Mouse (Mus musculus): ENCODE data around the gene Arl3. TPM values are rescaled to one million over a fixed set of nuclear protein-coding genes. Genes with fewer than 3 reads are reported as not detected.
A peak's percentile ranks its signal among the peaks of the same experiment; 100 is the strongest.

The Arl3 gene
- polyA plus RNA-seq, 1 experiment from 2014 or later = 152 TPM

DNA sequence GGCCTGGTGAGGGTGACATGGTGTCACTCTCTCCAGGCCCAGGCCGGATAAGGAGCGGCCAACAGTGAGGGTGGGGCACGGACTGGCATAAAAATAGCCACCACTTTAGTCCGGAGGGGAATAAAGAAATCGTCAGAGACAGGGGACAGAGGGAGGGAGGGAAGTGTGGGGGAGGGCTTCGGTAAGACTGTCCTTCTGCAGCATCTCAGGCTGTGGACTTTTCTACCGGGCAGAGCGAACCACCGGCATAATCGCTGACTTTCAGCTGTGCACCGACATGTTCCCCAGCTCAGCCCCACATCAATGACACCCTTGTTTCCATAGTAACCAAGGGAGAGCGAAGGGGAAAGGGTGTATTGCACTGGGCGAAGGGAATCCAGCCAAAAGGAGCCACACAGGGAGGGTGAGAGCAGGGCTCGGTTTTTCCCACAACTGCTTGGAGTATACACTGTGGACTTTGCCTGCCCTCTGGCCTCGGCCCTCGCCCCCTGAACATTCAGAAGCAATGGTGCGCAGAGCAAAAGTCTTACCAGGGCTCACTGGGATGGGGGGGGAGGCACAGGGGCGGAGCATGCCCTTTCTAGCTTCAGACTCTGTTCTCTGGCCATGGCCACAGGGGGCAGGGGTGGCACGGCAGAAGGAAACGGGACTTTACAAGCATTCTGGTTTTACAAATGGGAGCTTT, 44.3 kb downstream of the Arl3 start:
- peak; percentile 71 for ATAC-seq (replicated peaks; ENCODE audit: low FRiP score)
- Histone ChIP-seq H3K9me3 (ENCODE audit: control insufficient read depth, low read length) (no peaks in the 10 kb centered on the region), H3K27ac (ENCODE audit: low read depth, low read length) (peak overlapping the region; percentile 89), H3K4me3 (ENCODE audit: low read depth, low read length) (peak overlapping the region; percentile 16; the same call in 1 of the 2 replicates), H3K4me1 (replicated peaks; ENCODE audit: control insufficient read depth, insufficient read depth, low read length) (peaks cover 78% of the 10 kb centered on the region), H3K9ac (ENCODE audit: low read length) (peak overlapping the region; percentile 57), H3K4me2 (ENCODE audit: low read depth, low read length, severe bottlenecking) (peak overlapping the region; percentile 46), H3K27me3 (ENCODE audit: control insufficient read depth, insufficient read depth, low read length) (no peaks in the 10 kb centered on the region), H3K36me3 (ENCODE audit: control insufficient read depth, insufficient read depth, low read length) (no peaks in the 10 kb centered on the region)
- under 1% methylated on average over 20 of the region's 20 CpGs for WGBS
- DNase-seq (ENCODE audit: low spot score) = peak; percentile 72

DNA sequence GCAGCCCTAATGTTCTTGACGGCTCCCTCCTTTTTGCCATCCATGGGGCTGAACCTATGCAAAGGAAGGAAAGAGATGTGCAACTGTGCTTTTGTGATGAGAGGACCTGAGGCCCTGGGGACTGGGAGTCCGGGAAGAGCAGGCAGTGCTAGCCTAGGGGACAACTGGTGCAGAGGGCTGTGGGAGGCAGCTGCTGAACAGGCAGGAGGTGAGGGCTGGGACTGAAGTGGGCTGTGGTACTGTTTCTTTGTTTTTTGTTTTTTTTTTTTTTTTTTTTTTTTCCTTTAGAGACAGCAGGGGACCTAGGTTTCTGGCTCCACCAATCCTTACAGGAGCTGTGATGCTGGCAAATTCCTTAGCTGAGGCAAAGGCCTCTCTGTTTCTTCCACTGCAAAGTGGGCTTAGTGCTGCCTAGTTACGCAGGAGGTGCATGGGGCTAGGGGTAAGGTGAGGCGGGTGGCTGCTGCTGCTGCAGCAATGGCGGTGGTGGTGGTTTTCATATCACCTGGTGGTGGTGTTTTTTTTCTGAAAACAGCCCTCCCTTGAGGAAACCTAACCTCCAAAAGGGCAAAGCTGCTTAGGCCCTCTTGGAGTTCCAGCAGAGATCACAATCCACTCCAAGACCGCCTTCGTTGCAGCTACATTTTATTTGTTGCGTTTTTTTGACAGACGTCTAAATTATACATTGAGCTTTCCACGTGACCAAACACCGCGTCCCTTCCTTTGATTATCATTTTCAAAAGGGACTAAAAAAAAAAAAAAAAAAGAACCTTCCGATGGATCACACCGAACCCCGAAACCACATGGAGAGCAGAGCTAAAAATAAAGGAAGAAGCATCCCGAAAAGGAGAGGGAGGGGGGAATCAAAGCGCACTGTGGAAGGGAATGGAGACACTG, 45.1 kb downstream of the Arl3 start:
- 9% methylated on average over 17 of the region's 17 CpGs for WGBS
- no peaks in the 10 kb centered on the region for H3K9me3 ChIP-seq (ENCODE audit: control insufficient read depth, low read length)
- H3K36me3 ChIP-seq (ENCODE audit: control insufficient read depth, insufficient read depth, low read length) = no peaks in the 10 kb centered on the region
- no peak for DNase-seq (ENCODE audit: low spot score)
- peak overlapping the region; percentile 46 for H3K4me2 ChIP-seq (ENCODE audit: low read depth, low read length, severe bottlenecking)
- peaks cover 78% of the 10 kb centered on the region for H3K4me1 ChIP-seq (replicated peaks; ENCODE audit: control insufficient read depth, insufficient read depth, low read length)
- no peak for ATAC-seq (replicated peaks; ENCODE audit: low FRiP score)
- no peaks in the 10 kb centered on the region for H3K27me3 ChIP-seq (ENCODE audit: control insufficient read depth, insufficient read depth, low read length)
- peak overlapping the region; percentile 89 for H3K27ac ChIP-seq (ENCODE audit: low read depth, low read length)
- peak overlapping the region; percentile 16; the same call in 1 of the 2 replicates for H3K4me3 ChIP-seq (ENCODE audit: low read depth, low read length)
- H3K9ac ChIP-seq (ENCODE audit: low read length) = peak overlapping the region; percentile 57

GRCm38 (mm10) chr19:46525691-46526631, 47.0 kb downstream of the Arl3 start:
- Histone ChIP-seq H3K4me2 (ENCODE audit: low read depth, low read length, severe bottlenecking) (0 out of 2 replicates have a peak overlapping the region, but pooled peaks have one; percentile 8), H3K27me3 (ENCODE audit: control insufficient read depth, insufficient read depth, low read length) (no peaks in the 10 kb centered on the region), H3K9me3 (ENCODE audit: control insufficient read depth, low read length) (no peaks in the 10 kb centered on the region), H3K27ac (ENCODE audit: low read depth, low read length) (peak overlapping the region; percentile 6; the same call in 1 of the 2 replicates), H3K9ac (ENCODE audit: low read length) (no peak overlapping the region; the same call in 1 of the 2 replicates), H3K36me3 (ENCODE audit: control insufficient read depth, insufficient read depth, low read length) (no peaks in the 10 kb centered on the region), H3K4me1 (replicated peaks; ENCODE audit: control insufficient read depth, insufficient read depth, low read length) (peaks cover 65% of the 10 kb centered on the region), H3K4me3 (ENCODE audit: low read depth, low read length) (no peak overlapping the region)
- ATAC-seq (replicated peaks; ENCODE audit: low FRiP score) (no peak), DNase-seq (ENCODE audit: low spot score) (no peak)
- 53% methylated on average over 10 of the region's 10 CpGs for WGBS

- Histone ChIP-seq H3K4me1 (replicated peaks; ENCODE audit: control insufficient read depth, insufficient read depth, low read length) (peaks cover 53% of the 10 kb centered on the region), H3K36me3 (ENCODE audit: control insufficient read depth, insufficient read depth, low read length) (no peaks in the 10 kb centered on the region), H3K27me3 (ENCODE audit: control insufficient read depth, insufficient read depth, low read length) (no peaks in the 10 kb centered on the region), H3K9me3 (ENCODE audit: control insufficient read depth, low read length) (no peaks in the 10 kb centered on the region), H3K4me3 (ENCODE audit: low read depth, low read length) (no peak overlapping the region), H3K4me2 (ENCODE audit: low read depth, low read length, severe bottlenecking) (peak overlapping the region; percentile 47; the same call in 1 of the 2 replicates), H3K27ac (ENCODE audit: low read depth, low read length) (peak overlapping the region; percentile 44), H3K9ac (ENCODE audit: low read length) (peak overlapping the region; percentile 51)
- 28% methylated on average over 14 of the region's 14 CpGs for WGBS
- DNase-seq (ENCODE audit: low spot score) = no peak
- no peak for ATAC-seq (replicated peaks; ENCODE audit: low FRiP score)
Measured at GRCm38 (mm10) chr19:46524601-46525321, 48.2 kb downstream of the Arl3 start.

DNA sequence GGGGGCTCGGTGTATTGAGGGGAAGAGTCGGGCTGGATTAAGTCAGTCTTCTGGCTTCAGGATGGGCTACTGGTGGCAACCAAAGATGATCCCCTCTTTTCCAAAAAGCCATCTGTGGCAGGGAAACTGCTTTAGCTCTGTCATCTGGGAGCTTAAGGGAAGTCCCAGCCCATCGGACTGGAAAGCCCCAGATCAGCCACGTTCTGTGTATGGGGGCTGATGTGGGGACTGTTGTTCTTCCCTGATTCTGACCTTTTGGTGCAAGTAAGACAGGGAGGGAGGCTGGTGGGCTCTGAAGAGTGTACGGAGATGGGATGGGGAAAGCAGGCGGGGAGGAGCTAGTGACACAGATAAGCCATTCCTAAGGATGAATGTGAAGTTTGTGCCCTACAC, 48.9 kb downstream of the Arl3 start:
- no peaks in the 10 kb centered on the region for H3K36me3 ChIP-seq (ENCODE audit: control insufficient read depth, insufficient read depth, low read length)
- peak overlapping the region; percentile 9 for H3K4me3 ChIP-seq (ENCODE audit: low read depth, low read length)
- peak overlapping the region; percentile 44 for H3K27ac ChIP-seq (ENCODE audit: low read depth, low read length)
- H3K9ac ChIP-seq (ENCODE audit: low read length) = peak overlapping the region; percentile 51
- DNase-seq (ENCODE audit: low spot score) = no peak
- H3K27me3 ChIP-seq (ENCODE audit: control insufficient read depth, insufficient read depth, low read length) = no peaks in the 10 kb centered on the region
- no peak for ATAC-seq (replicated peaks; ENCODE audit: low FRiP score)
- H3K4me1 ChIP-seq (replicated peaks; ENCODE audit: control insufficient read depth, insufficient read depth, low read length) = peaks cover 48% of the 10 kb centered on the region
- peak overlapping the region; percentile 47 for H3K4me2 ChIP-seq (ENCODE audit: low read depth, low read length, severe bottlenecking)
- 7% methylated on average over 6 of the region's 6 CpGs for WGBS
- no peaks in the 10 kb centered on the region for H3K9me3 ChIP-seq (ENCODE audit: control insufficient read depth, low read length)

DNA sequence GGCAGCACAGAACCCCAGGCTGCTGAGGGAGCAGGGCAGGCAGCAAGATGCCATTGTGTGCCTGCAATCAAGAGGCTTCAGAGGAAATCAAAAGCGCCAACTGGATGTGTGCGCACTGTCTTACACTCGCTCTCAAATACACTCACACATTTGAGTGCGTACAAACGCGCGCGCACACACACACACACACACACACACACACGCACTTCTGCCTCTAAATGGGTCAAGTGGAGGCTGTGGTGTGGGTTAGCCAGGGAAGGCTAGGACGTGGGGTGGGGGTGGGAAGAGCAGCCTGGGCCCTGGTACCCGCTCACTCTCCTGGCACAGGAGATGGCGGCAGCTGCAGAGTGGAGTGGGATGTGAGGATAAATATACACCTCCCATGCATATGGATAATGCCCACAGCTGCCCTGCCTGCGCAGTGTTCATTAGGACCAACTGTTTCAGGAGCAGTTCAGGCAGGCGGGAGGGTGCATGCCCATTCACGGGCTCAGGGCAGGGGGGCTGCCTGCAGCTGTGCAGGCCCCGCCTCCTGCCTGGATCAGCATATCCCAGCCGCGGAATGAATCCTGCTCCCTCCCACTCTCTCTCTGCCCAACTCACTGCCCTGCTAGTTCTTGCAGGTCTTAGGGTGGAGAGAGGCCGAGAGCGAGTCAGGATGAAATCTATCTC, 49.4 kb downstream of the Arl3 start:
- Histone ChIP-seq H3K9me3 (ENCODE audit: control insufficient read depth, low read length) (no peaks in the 10 kb centered on the region), H3K4me3 (ENCODE audit: low read depth, low read length) (peak overlapping the region; percentile 9), H3K27me3 (ENCODE audit: control insufficient read depth, insufficient read depth, low read length) (no peaks in the 10 kb centered on the region), H3K36me3 (ENCODE audit: control insufficient read depth, insufficient read depth, low read length) (no peaks in the 10 kb centered on the region), H3K27ac (ENCODE audit: low read depth, low read length) (peak overlapping the region; percentile 44), H3K4me2 (ENCODE audit: low read depth, low read length, severe bottlenecking) (peak overlapping the region; percentile 47), H3K4me1 (replicated peaks; ENCODE audit: control insufficient read depth, insufficient read depth, low read length) (peaks cover 47% of the 10 kb centered on the region), H3K9ac (ENCODE audit: low read length) (peak overlapping the region; percentile 51)
- DNase-seq (ENCODE audit: low spot score) = peak; percentile 88
- peak; percentile 90 for ATAC-seq (replicated peaks; ENCODE audit: low FRiP score)
- WGBS = 3% methylated on average over 20 of the region's 20 CpGs

DNA sequence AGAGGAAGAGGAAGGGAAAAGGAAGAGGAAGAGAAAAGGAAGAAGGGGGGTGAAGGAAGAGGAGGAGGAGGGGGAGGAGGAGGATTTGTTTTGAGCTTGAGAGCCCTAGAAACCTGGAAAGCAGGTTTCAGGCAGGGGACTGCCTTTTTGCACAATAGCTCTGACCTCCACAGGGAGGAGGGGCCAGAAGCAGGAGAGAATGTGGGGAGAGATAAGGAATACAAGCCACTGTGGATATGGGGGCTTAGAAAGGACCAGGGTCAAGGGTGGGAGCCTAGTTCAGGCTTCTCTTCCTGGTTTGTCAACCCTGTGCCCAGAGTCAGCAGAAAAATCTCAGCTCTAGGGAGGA, 49.9 kb downstream of the Arl3 start:
- H3K36me3 ChIP-seq (ENCODE audit: control insufficient read depth, insufficient read depth, low read length) = no peaks in the 10 kb centered on the region
- no peaks in the 10 kb centered on the region for H3K27me3 ChIP-seq (ENCODE audit: control insufficient read depth, insufficient read depth, low read length)
- peak overlapping the region; percentile 47 for H3K4me2 ChIP-seq (ENCODE audit: low read depth, low read length, severe bottlenecking)
- peaks cover 47% of the 10 kb centered on the region for H3K4me1 ChIP-seq (replicated peaks; ENCODE audit: control insufficient read depth, insufficient read depth, low read length)
- H3K9ac ChIP-seq (ENCODE audit: low read length) = peak overlapping the region; percentile 51
- H3K9me3 ChIP-seq (ENCODE audit: control insufficient read depth, low read length) = no peaks in the 10 kb centered on the region
- H3K4me3 ChIP-seq (ENCODE audit: low read depth, low read length) = no peak overlapping the region; the same call in 1 of the 2 replicates
- H3K27ac ChIP-seq (ENCODE audit: low read depth, low read length) = peak overlapping the region; percentile 44
- ATAC-seq (replicated peaks; ENCODE audit: low FRiP score) (no peak), DNase-seq (ENCODE audit: low spot score) (no peak)

Measured in forebrain, embryonic 11.5 days (tissue).